Mouse (Mus musculus) heart, postnatal 0 days (tissue): ENCODE results near the gene Ubqln4.

ENCODE experiments used
- CTCF ChIP-seq: IDR thresholded peaks from 2 replicates; pipeline ENCODE4 v1.5.1; 2016; ENCODE audit warnings: antibody characterized with exemption, control low read depth, low read depth
- EP300 ChIP-seq: IDR thresholded peaks from 2 replicates; pipeline ENCODE4 v1.6.1; 2016; ENCODE audit warnings: antibody characterized with exemption, low read depth

DNA sequence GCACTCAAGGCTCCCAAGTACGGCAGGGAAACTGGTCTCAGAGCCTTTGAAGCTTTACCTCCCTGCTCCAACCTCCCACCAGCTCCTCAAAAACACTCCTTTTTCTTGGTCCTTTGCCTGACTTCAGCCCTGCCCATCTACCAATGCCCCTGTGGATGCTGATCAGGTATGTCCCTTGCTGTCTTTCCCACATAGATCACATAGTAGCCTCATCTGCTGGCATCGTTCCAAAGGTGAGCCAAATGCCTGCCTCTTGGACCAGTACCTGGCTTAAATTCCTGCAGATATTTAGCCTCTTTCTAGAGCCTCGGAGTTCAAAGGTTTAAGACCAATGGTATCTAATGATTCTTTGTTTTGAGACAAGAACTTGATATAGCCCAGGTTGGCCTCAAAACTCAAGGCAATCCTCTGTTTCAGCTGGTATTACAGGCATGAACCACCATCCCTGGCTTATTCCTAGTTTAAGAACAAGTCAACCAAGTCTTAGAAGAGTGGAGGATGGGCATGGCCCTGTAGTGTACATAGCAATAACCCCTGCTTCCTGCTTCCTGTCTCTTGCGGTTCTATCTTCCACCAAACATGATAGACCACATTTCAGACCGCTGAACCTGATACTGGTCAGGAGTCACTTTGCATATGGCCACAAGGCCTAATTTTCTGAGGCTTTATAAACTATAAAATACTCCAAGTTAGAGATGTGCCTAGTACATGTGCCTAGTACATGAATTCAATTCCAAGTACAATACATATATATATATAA is 9.7 kb upstream of the Ubqln4 start:
- TF ChIP-seq CTCF (no peak), EP300 (no peak)
